ENCODE assay signal across 8 mouse cellular contexts in the genomic region with DNA sequence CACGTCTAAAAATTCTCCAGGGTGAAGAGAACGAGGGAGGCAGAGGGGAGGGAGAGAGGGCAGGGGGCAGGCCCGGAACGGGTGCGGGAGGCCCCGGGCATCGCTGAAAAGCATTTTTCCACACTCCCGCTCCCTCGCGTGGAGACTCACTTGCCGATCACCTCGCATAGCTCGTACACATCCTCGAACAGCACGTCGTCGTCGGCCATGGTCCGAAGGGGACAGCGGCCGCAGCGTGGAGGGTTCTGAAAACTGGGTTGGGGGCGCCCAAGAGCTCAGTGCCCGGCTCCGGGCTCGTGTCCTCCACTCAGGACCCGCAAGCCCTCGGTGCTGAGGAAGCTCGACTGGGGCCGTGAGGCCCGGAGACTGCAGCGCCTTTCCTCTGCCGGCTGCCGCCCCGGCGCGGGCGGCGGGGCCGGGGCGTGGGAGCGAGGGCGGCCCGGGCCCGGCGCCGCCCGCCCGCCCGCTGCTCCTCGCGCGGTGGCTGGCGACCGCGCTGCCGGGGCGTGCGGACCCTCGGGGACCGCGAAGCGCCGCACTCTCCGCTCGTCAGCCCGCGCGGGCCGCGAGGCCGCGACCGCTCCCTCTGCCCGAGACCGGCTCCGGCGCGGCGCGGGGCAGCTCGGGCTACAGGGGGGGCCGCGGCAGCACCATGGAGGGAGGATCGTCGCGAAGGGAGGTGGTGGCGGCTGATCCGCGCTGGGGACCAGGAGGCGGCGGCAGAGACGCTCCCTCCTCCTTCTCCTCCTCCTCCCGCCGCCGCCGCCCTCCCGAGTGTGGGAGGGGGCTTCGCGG. TPM values are rescaled to one million over a fixed set of nuclear protein-coding genes. Genes with fewer than 3 reads are reported as not detected.
DNase-seq lines count a peak whose midpoint lies in the region; TF ChIP-seq lines count a peak whose summit lies in the region.

No protein-coding gene starts in this region.

- H3K36me3 ChIP-seq in kidney, adult 2 months (ENCODE audit: control insufficient read depth, insufficient read depth, low read length), result no peaks in the 10 kb centered on the region
- no peaks in the 10 kb centered on the region for H3K36me3 ChIP-seq in liver, adult 2 months (ENCODE audit: control insufficient read depth, insufficient read depth, low read length)
- H3K36me3 ChIP-seq in myocyte (ENCODE audit: control insufficient read depth, insufficient read depth), result no peaks in the 10 kb centered on the region

- no peak for TF ChIP-seq POLR2A in kidney, adult 2 months (IDR thresholded peaks at IDR 0.05; ENCODE audit: low read depth, low read length)
- TF ChIP-seq POLR2A in liver, adult 2 months (IDR thresholded peaks at IDR 0.05; ENCODE audit: extremely low read depth, insufficient read depth, low read length), result no peak
- peak; percentile 26 for TF ChIP-seq POLR2A in myocyte (IDR thresholded peaks at IDR 0.05; ENCODE audit: insufficient read length, low read depth)

- H3ac ChIP-seq in myocyte (ENCODE audit: control insufficient read depth, insufficient read length), result peak overlapping the region; percentile 60

- H3K27ac ChIP-seq in kidney, adult 2 months (ENCODE audit: insufficient read depth, low read depth, low read length), result peak overlapping the region; percentile 31
- peak overlapping the region; percentile 52 for H3K27ac ChIP-seq in liver, adult 2 months (replicated peaks; ENCODE audit: insufficient read depth, low read depth, low read length)

- WGBS in kidney, adult 2 months, result 4% methylated on average over 78 of the region's 100 CpGs
- under 1% methylated on average over 56 of the region's 100 CpGs for WGBS in liver, adult 2 months

- no peaks in the 10 kb centered on the region for H3K79me2 ChIP-seq in liver, adult 2 months (ENCODE audit: control insufficient read depth, insufficient read depth, low read length)
- peaks cover 46% of the 10 kb centered on the region for H3K79me2 ChIP-seq in myocyte (ENCODE audit: control insufficient read depth, insufficient read depth)

- H3K4me2 ChIP-seq in myocyte (ENCODE audit: low read depth), result peak overlapping the region; percentile 40

- H3K27me3 ChIP-seq in kidney, adult 2 months (replicated peaks; ENCODE audit: control insufficient read depth, insufficient read depth, low read length), result no peaks in the 10 kb centered on the region
- no peaks in the 10 kb centered on the region for H3K27me3 ChIP-seq in liver, adult 2 months (ENCODE audit: control insufficient read depth, insufficient read depth, low read length)
- H3K27me3 ChIP-seq in myocyte (ENCODE audit: control insufficient read depth, insufficient read depth, insufficient read length), result no peaks in the 10 kb centered on the region

- peak; percentile 28 for DNase-seq in urinary bladder, adult 2 months (ENCODE audit: low spot score)
- DNase-seq in urinary bladder, postnatal 10 days (ENCODE audit: low spot score), result no peak
- DNase-seq in embryo, embryonic 11 days, result peak; percentile 70
- peak; percentile 18 to 38 for DNase-seq in gastrocnemius, postnatal 4 days (ENCODE audit: low spot score in 2 of 2)
- peak; percentile 26 for DNase-seq in kidney, adult 2 months
- DNase-seq in liver, adult 2 months (ENCODE audit: extremely low read depth, low read depth, low spot score), result no peak
- DNase-seq in testis, postnatal 10 days (ENCODE audit: low spot score), result peak; percentile 57

- H3K4me1 ChIP-seq in kidney, adult 2 months (ENCODE audit: control insufficient read depth, insufficient read depth, low read length), result no peaks in the 10 kb centered on the region
- no peaks in the 10 kb centered on the region for H3K4me1 ChIP-seq in liver, adult 2 months (ENCODE audit: control insufficient read depth, insufficient read depth, low read length)

- TF ChIP-seq CTCF in kidney, adult 2 months (conservative IDR thresholded peaks at IDR 0.05; ENCODE audit: insufficient read depth, insufficient read length, low read depth, low read length), result no peak
- no peak for TF ChIP-seq CTCF in liver, adult 2 months (IDR thresholded peaks at IDR 0.05; ENCODE audit: low read depth, low read length)

- peak overlapping the region; percentile 82 for H3K9ac ChIP-seq in liver, adult 2 months (ENCODE audit: low read depth, low read length)

- H3K4me3 ChIP-seq in kidney, adult 2 months (ENCODE audit: insufficient read depth, low read depth, low read length), result peak overlapping the region; percentile 96
- H3K4me3 ChIP-seq in liver, adult 2 months (ENCODE audit: insufficient read depth, low read depth, low read length), result peak overlapping the region; percentile 100
- H3K4me3 ChIP-seq in myocyte, result peak overlapping the region; percentile 59

TF ChIP-seq in myocyte, 11 proteins besides CTCF, POLR2A, EP300 and RAD21:
- TF ChIP-seq TCF3 (IDR thresholded peaks at IDR 0.05; ENCODE audit: insufficient read length, low read depth) (no peak), E2F4 (IDR thresholded peaks at IDR 0.05; ENCODE audit: insufficient read depth) (no peak), TCF12 (IDR thresholded peaks at IDR 0.05; ENCODE audit: insufficient read depth, poor library complexity, severe bottlenecking) (no peak), MYOG (IDR thresholded peaks at IDR 0.05; ENCODE audit: control insufficient read depth in 1 of 3, insufficient read depth in 1 of 3, insufficient read length in 2 of 3, low read depth in 2 of 3) (no peak), REST (IDR thresholded peaks at IDR 0.05; ENCODE audit: insufficient read depth, insufficient read length) (no peak), POLR2AphosphoS2 (IDR thresholded peaks at IDR 0.05; ENCODE audit: insufficient read length, low read depth) (peak; percentile 66)

RNA-seq across cellular contexts. Expression of gene Cask, which starts 5.1 kb away (rescaled TPM):
- 17.4 and 18.8 TPM in 2 replicates for polyA plus RNA-seq in urinary bladder, adult 2 months (2012; rRNA removed)
- total RNA-seq in gastrocnemius, postnatal 4 days (2021), result 10 to 100 TPM; 35.7 to 46.0 TPM
- 4.9 and 5.7 TPM in 2 replicates for polyA plus RNA-seq in kidney, adult 2 months (2012; rRNA removed)
- total RNA-seq in liver, adult 2 months (2014; rRNA removed), result 9.3 and 10.6 TPM in 2 replicates
- polyA plus RNA-seq in liver, adult 2 months (2012; rRNA removed), result 1.8 and 2.7 TPM in 2 replicates
- 12.0 TPM for polyA plus RNA-seq in myocyte (2012; fragmentation: generic; extraction: Trizol)

Comparison
In these comparisons a context has a peak if more than half of its experiments do, and no peak if none do; other contexts are left out.
1. DNase-seq: peak in urinary bladder, adult 2 months (single experiment), embryo, embryonic 11 days (single experiment), gastrocnemius, postnatal 4 days (2 of 2), kidney, adult 2 months (single experiment) and testis, postnatal 10 days (single experiment); none in urinary bladder, postnatal 10 days (single experiment) and liver, adult 2 months (single experiment).
2. Peak in every context shown above with its lines, with median percentiles within 50 percentile points of each other: H3K4me3 ChIP-seq.